Mouse (Mus musculus): ENCODE measurements around the gene Farp1.

The Farp1 gene

GRCm38 (mm10) chr14:121183414-121184130 is 148.6 kb downstream of the Farp1 start:
- no peak for DNase-seq (ENCODE audit: low read depth)

DNA sequence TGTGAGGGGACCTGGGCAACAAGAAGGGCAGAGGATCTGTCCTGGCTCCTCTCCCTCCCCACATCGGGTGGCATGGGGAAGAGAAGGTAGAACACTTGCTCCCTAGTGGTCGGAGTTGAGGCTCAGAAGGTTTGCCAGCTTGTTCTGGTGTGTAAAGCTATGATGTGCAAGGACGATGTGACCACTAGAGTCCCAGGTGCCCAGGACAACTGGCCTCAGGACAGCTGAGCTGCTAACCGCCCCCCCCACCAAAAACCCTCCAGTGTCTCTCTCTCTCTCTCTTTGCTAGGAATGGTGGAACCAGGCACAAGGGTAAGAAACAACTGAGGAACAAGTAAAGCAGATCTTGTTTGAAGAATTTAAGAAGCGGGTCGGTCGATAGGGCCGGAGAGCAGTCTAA is 149.4 kb downstream of the Farp1 start:
- DNase-seq (ENCODE audit: low read depth) = no peak

DNA sequence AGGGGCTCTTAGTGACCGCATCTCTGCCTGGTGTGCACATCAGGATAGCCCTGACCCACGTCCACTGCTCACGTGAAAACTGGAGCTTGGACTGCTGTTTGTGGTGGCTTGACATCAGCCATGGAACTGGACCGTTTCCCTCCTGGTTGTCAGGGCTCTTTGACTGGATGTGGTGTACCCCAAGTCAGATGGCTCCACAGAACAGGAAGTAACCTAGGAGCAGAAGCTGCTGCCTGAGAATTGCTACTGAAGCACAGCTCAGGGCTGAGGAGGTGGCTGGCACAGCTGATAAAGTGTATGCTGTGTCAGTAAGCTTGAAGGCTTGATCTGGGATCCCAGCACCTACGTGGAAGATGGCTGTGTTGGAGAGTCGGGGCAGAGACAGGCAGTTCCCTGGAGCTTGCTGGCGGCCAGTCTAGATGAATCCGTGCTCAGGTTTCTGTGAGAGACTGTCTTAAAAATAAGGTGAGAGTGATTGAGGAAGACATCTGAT is 151.4 kb downstream of the Farp1 start:
- no peak for DNase-seq (ENCODE audit: low read depth)

- DNase-seq (ENCODE audit: low read depth) = peak; percentile 43
These were observed 154.8 kb downstream of the Farp1 start for GRCm38 (mm10) chr14:121189840-121190239.

- no peak for DNase-seq (ENCODE audit: low read depth)
These were observed 155.4 kb downstream of the Farp1 start for GRCm38 (mm10) chr14:121190386-121190785.

- DNase-seq (ENCODE audit: low read depth) = no peak
These were observed 156.7 kb downstream of the Farp1 start for GRCm38 (mm10) chr14:121191739-121192138.

DNA sequence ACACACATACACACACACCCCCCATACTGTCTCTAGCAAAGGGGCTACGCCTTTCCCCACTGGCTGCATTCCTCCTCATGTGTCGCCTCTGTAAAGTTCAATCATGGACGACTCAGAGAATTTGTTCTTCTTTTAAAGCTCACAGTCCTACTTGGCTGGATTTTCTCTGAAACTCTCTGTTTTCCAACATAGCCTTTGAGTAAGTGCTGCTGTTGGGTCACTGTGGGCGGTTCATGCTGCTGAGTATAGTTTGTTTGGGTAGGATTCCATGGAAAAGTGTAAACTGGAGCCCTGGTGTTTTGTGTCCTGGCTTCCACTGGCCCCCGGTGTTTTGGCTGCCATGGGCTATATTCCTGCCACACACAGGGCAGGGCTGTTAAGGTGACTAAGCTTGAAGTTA is 157.4 kb downstream of the Farp1 start:
- no peak for DNase-seq (ENCODE audit: low read depth)

DNA sequence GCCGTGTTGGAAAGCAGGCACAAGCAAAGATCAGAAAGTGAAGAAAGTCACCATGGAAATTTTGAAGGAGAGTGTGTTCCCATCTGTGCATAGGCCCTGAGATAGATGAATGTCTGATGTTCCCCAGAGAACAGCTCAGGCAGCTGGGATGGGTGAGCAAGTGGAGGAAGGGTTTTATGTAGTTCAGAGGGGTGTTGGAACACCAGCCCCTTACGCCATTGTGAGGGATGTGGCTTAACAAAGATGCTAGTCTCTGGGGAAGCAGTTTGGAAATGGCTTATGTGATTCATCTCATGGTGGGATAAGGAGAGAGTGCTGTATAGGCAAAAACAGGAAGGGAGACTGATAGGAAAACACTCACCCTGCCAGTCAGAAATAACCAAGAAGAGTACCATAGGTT is 159.0 kb downstream of the Farp1 start:
- DNase-seq (ENCODE audit: low read depth) = no peak

DNA sequence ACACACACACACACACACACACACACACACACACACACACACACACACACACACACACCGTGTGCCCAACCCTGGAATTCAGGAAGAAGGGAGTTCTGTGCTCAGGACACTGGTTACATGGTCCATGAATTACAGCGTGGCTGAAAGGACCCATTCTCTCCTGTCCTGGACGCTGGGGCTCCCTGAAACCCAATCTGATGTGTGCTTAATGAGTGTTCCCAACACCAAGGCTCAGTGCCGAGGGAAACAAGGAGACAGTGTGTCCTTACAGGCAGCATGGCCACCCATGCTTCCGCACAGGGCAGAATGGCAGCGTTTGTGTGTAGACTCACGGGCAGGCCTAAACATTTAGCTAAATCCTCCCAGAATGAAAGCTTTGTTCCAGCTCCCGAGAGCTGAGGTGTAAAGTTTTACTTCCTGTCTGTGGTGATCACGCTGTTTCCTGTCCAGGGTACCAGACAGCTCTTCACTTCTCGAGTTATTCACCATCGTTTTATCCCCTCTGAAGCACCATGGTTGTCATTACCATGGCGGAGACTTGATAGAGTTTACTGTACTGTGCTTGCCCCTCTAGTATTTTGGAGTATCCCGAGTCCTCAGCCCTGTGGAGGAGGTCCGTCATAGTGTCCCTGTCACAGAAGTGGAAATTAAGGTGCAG is 164.0 kb downstream of the Farp1 start:
- peak; percentile 7 for DNase-seq (ENCODE audit: low read depth)

DNA sequence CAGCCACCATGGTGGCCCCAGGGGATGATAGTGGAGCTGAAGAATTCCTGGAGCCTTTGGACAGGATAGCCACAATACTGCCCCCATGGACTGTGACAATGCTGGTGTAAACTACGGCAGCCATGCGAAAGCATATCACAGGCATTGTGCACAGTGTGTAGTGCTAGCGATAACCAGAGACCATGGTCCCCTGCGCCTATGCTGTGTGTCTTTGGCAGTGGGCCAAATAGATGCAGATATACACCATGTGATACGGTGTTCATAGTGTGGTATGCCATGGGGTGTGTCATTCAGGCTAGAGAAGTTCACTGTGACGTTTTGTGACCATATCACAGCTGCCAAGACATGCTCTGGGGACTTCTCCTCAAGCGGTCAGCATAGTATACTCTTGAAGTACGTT is 164.8 kb downstream of the Farp1 start:
- DNase-seq (ENCODE audit: low read depth) = no peak

- DNase-seq (ENCODE audit: low read depth) = no peak
These were observed 165.4 kb downstream of the Farp1 start for GRCm38 (mm10) chr14:121200353-121200752.

DNA sequence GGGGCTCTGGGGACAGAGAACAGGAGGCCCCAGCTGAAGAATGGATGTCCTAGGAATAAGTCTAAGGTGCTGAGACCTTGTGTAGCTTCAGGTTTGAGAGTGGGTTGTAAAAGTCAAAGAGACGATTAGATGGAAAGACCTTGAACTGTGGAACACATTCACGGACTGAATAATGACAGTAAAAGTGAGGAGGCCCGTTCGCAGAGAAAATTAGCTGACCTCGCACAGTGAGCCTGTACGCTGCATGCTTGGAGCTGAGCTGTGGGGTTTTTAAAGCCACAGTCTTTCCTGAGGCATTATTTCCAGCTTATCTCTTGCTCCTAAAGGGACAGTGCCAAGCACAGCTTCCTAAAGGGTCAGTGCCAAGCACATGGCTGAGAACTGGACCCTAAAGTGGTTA is 166.2 kb downstream of the Farp1 start:
- DNase-seq (ENCODE audit: low read depth) = no peak

DNA sequence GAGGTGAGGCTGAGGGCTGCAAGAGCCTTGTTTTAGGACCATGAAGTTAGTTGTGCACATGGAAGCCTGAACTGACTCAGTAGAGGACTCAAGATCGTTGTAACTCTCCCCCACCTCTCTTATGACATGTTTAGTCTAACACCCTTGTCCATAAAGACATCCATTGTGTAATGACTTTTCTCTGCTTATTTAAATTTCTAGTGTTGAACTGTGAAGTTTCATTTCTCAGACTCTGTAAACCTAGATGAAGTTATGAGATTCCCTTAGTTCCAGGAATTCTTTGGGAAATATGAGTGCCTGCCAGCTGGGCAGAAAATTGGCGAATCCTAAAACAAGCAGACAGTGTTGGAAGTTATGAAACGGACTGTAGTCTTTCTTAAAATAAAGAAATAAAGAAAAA is 170.5 kb downstream of the Farp1 start:
- no peak for DNase-seq (ENCODE audit: low read depth)

- no peak for DNase-seq (ENCODE audit: low read depth)
These were observed 172.6 kb downstream of the Farp1 start for GRCm38 (mm10) chr14:121207441-121208158.

GRCm38 (mm10) chr14:121208159-121208515 is 173.1 kb downstream of the Farp1 start:
- no peak for DNase-seq (ENCODE audit: low read depth)

GRCm38 (mm10) chr14:121210318-121210717 is 175.3 kb downstream of the Farp1 start:
- DNase-seq (ENCODE audit: low read depth) = no peak

DNA sequence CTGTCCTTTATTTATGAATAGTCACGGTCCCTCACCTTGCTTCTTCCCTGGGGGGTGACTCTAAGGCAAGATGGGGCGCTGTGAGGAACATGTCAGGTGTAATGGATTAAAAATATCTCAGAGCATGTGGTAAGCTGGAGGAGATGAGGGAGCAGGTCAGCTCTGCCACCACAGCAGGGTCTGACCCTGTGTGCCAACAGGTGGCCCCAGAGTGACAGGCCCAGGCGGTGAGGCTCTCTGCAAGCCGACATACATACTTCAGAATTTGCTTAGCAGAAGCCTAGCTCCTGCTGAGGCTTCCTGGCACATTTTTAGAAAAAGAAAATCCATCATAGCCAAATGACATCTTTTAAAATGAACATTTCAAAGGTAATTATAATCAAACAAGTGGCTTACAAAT is 178.7 kb downstream of the Farp1 start:
- DNase-seq (ENCODE audit: low read depth) = no peak

GRCm38 (mm10) chr14:121214636-121215257 is 179.7 kb downstream of the Farp1 start:
- no peak for DNase-seq (ENCODE audit: low read depth)

DNA sequence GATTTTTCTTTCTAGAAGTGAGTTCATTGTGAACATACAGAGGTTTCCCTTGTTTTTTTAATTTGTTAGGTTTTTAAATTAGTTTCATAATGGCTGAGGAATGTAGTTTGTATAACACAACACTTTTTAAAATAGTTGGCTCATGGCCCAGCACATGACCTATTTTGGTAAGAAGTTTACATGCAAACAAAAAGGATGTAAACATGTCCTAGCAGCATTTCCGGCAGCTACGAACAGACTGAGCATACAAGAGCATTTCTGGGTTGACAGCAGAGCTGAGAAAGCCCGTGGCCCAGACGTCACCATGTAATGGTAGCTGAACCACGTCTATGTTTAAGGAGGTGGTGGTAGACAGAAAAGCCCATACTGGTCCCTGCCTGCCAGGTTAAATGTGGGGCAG is 180.8 kb downstream of the Farp1 start:
- DNase-seq (ENCODE audit: low read depth) = no peak

GRCm38 (mm10) chr14:121216672-121217071 is 181.7 kb downstream of the Farp1 start:
- DNase-seq (ENCODE audit: low read depth) = no peak

GRCm38 (mm10) chr14:121218620-121219019 is 183.6 kb downstream of the Farp1 start:
- DNase-seq (ENCODE audit: low read depth) = peak; percentile 8

DNA sequence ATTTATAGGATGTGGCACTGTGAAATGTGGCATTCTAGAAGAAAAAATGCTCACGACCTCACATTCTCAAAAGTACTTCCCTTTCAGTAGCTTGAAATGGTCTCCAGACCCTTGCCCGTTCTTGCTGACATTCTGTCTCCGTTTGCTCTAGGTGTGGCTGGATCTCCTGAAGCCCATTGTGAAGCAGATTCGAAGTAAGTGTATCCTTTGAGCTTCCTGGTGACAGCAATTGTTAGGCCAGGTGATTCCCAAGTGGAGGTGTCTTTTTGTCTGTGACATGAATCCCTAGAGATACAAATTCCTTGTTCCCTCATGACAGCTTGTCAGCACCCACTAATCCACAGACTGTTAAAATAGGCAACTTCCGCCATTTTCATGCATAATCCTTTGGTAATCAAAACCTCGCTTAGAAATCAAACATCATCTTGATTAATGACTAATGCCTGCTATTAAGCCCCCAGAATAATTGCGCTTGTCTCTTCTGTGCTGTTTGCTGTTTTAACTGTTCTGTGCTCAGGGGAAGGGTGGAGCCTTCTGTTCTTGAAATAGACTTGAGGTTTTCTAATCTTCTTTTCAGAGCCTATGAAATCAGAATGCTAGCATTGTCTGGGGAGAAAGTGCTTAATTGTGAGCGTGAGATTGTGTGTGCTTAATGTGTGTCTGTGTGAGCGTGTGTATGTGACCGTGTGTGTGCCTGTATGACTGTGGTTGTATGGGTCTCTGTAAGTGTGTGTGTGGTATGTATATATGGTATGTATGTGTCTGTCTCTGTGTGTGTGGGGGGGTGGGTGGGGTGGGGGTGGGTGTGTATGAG is 184.4 kb downstream of the Farp1 start:
- DNase-seq (ENCODE audit: low read depth) = no peak

Data from naive thymus-derived CD4-positive, alpha-beta T cell, adult 2 months (primary cell).